In genomic region chr7:44667996-44668738, GRCm38 (mm10) we compare ENCODE assay signal across 20 mouse cellular contexts. TPM values are rescaled to one million over a fixed set of nuclear protein-coding genes. Genes with fewer than 3 reads are reported as not detected.
DNase-seq lines count a peak whose midpoint lies in the region; ATAC-seq and TF ChIP-seq lines count a peak whose summit lies in the region.
"Had no signal": no experiment of that assay in that cellular context is flagged by ENCODE, and none has a peak within 500 bp of the region (broad histone marks: within the 10 kb centered on the region; RNA-seq: fewer than 3 reads in every experiment).

No protein-coding gene starts in this region.

- no peaks in the 10 kb centered on the region for H3K36me3 ChIP-seq in E14TG2a.4 (ENCODE audit: insufficient read depth, low read length)
- H3K36me3 ChIP-seq in embryonic facial prominence, embryonic 14.5 days (ENCODE audit: control insufficient read depth, insufficient read depth, low read length) = no peaks in the 10 kb centered on the region
- no peaks in the 10 kb centered on the region for H3K36me3 ChIP-seq in neural tube, embryonic 15.5 days

- no peak for TF ChIP-seq CTCF in E14TG2a.4 (conservative IDR thresholded peaks at IDR 0.05; ENCODE audit: low read length)
- TF ChIP-seq CTCF in lung, adult 2 months (IDR thresholded peaks at IDR 0.05; ENCODE audit: insufficient read depth, low read length) = no peak

- H3K4me2 ChIP-seq in embryonic facial prominence, embryonic 14.5 days (ENCODE audit: low read depth, low read length) = no peak overlapping the region
- H3K4me2 ChIP-seq in neural tube, embryonic 15.5 days = no peak overlapping the region
- H3K4me2 ChIP-seq: heart, embryonic 11.5 days had no signal

- TF ChIP-seq POLR2A in lung, adult 2 months (IDR thresholded peaks at IDR 0.05; ENCODE audit: borderline replicate concordance, extremely low read depth, low read depth, low read length) = peak; percentile 55; the same call in 1 of the 2 replicates

- peak; percentile 54 for DNase-seq in embryonic facial prominence, embryonic 14.5 days (ENCODE audit: low spot score)
- DNase-seq in lung, adult 2 months = peak; percentile 75
- peak; percentile 66 to 86 for DNase-seq in lung, postnatal 4 days
- DNase-seq in cerebellum, adult 8-10 months = no peak
- DNase-seq in adrenal gland, adult 8-10 months = no peak
- DNase-seq: adrenal gland, postnatal 10 days; cerebellum, adult 2 months; gastrocnemius, postnatal 10 days; heart, postnatal 36 days; liver; thymus, adult 2 months had no signal

- peak overlapping the region; percentile 73 for H3K4me3 ChIP-seq in E14TG2a.4 (replicated peaks; ENCODE audit: low read length)
- 0 out of 2 replicates have a peak overlapping the region, but pooled peaks have one; percentile 1 for H3K4me3 ChIP-seq in embryonic facial prominence, embryonic 14.5 days (ENCODE audit: low read depth, low read length)
- peak overlapping the region; percentile 71 for H3K4me3 ChIP-seq in lung, adult 2 months (replicated peaks; ENCODE audit: extremely low read depth, low read depth, low read length)
- no peak overlapping the region for H3K4me3 ChIP-seq in neural tube, embryonic 15.5 days (replicated peaks)
- H3K4me3 ChIP-seq: erythroblast, embryonic 14.5 days had no signal

- 65% methylated on average over 13 of the region's 13 CpGs for WGBS in embryonic facial prominence, embryonic 14.5 days
- 52% methylated on average over 13 of the region's 13 CpGs for WGBS in lung, adult 2 months
- 78% methylated on average over 13 of the region's 13 CpGs for WGBS in neural tube, embryonic 15.5 days

- ATAC-seq in embryonic facial prominence, embryonic 14.5 days (ENCODE audit: low read depth) = peak; percentile 60
- no peak for ATAC-seq in neural tube, embryonic 15.5 days (ENCODE audit: low FRiP score)
- ATAC-seq: midbrain, embryonic 16.5 days had no signal

- H3K9me3 ChIP-seq in E14TG2a.4 (ENCODE audit: low read length) = no peaks in the 10 kb centered on the region
- no peaks in the 10 kb centered on the region for H3K9me3 ChIP-seq in embryonic facial prominence, embryonic 14.5 days (ENCODE audit: control insufficient read depth, low read length)
- H3K9me3 ChIP-seq in neural tube, embryonic 15.5 days (replicated peaks) = no peaks in the 10 kb centered on the region

- no peak overlapping the region for H3K9ac ChIP-seq in embryonic facial prominence, embryonic 14.5 days (ENCODE audit: low read depth, low read length)
- H3K9ac ChIP-seq in neural tube, embryonic 15.5 days (replicated peaks) = no peak overlapping the region

- H3K27me3 ChIP-seq in E14TG2a.4 (ENCODE audit: insufficient read depth, low read length) = no peaks in the 10 kb centered on the region
- H3K27me3 ChIP-seq in embryonic facial prominence, embryonic 14.5 days (replicated peaks; ENCODE audit: control insufficient read depth, insufficient read depth, low read length) = peaks cover 22% of the 10 kb centered on the region
- H3K27me3 ChIP-seq in neural tube, embryonic 15.5 days (replicated peaks) = peaks cover 18% of the 10 kb centered on the region

- H3K27ac ChIP-seq in embryonic facial prominence, embryonic 14.5 days (replicated peaks; ENCODE audit: low read depth, low read length) = 0 out of 2 replicates have a peak overlapping the region, but pooled peaks have one; percentile 3
- no peak overlapping the region for H3K27ac ChIP-seq in neural tube, embryonic 15.5 days (replicated peaks)

- H3K4me1 ChIP-seq in E14TG2a.4 (replicated peaks; ENCODE audit: low read depth, low read length) = peaks cover 52% of the 10 kb centered on the region
- peaks cover 11% of the 10 kb centered on the region; the same call in 1 of the 2 replicates for H3K4me1 ChIP-seq in embryonic facial prominence, embryonic 14.5 days (ENCODE audit: control insufficient read depth, insufficient read depth, low read length)
- peaks cover 3% of the 10 kb centered on the region for H3K4me1 ChIP-seq in lung, adult 2 months (ENCODE audit: control insufficient read depth, insufficient read depth, low read length)
- peaks cover 12% of the 10 kb centered on the region for H3K4me1 ChIP-seq in neural tube, embryonic 15.5 days

RNA-seq across cellular contexts. Expression of gene Myh14, which starts 2.5 kb away (rescaled TPM):
- polyA plus RNA-seq in embryonic facial prominence, embryonic 14.5 days (2014; fragmentation: Nextera tagmentation; extraction: Ambion mirVana) = 13.6 and 13.8 TPM in 2 replicates
- polyA plus RNA-seq in lung, adult 2 months (2012; rRNA removed) = 223 and 227 TPM in 2 replicates
- total RNA-seq in adrenal gland, adult 8-10 months (2022) = 10 to 100 TPM in 1 of 4 experiments, 1 to 10 TPM in 3; 7.3 to 16.5 (median 8.4) TPM
- polyA plus RNA-seq in neural tube, embryonic 15.5 days (2015; fragmentation: Nextera tagmentation; extraction: Ambion mirVana) = 4.8 and 6.0 TPM in 2 replicates
- total RNA-seq: megakaryocyte progenitor cell, adult 5-6 weeks had no signal

RNA-seq across cellular contexts. Expression of gene Izumo2, which starts 40.4 kb away (rescaled TPM):
- polyA plus RNA-seq in embryonic facial prominence, embryonic 14.5 days (2014; fragmentation: Nextera tagmentation; extraction: Ambion mirVana) = not detected in 2 replicates
- polyA plus RNA-seq in lung, adult 2 months (2012; rRNA removed) = not detected in 2 replicates
- total RNA-seq in adrenal gland, adult 8-10 months (2022) = not detected
- polyA plus RNA-seq in neural tube, embryonic 15.5 days (2015; fragmentation: Nextera tagmentation; extraction: Ambion mirVana) = not detected in 2 replicates
- total RNA-seq: adrenal gland, postnatal 10 days; gastrocnemius, postnatal 10 days; heart, postnatal 36 days; layer of hippocampus, postnatal 10 days; left cerebral cortex, postnatal 10 days; megakaryocyte progenitor cell, adult 5-6 weeks had no signal
- polyA plus RNA-seq: cerebellum, adult 2 months; cortical plate, adult 2 months; erythroblast, embryonic 14.5 days; heart, embryonic 11.5 days; midbrain, embryonic 16.5 days; thymus, adult 2 months had no signal

Comparison
In these comparisons a context has a peak if more than half of its experiments do, and no peak if none do; other contexts are left out.
1. DNase-seq: peak in embryonic facial prominence, embryonic 14.5 days (single experiment), lung, adult 2 months (single experiment) and lung, postnatal 4 days (2 of 2); none in cerebellum, adult 8-10 months (single experiment) and adrenal gland, adult 8-10 months (single experiment).
2. RNA of gene Myh14, which starts 2.5 kb away (polyA plus RNA-seq): 223 to 227 TPM in lung, adult 2 months; 13.6 to 13.8 TPM in embryonic facial prominence, embryonic 14.5 days and 4.8 to 6.0 TPM in neural tube, embryonic 15.5 days; every median in the first group is over 10 times any median in the second.